Mouse (Mus musculus) midbrain, embryonic 16.5 days (tissue): ENCODE results near the gene Ttll4. TPM values are rescaled to one million over a fixed set of nuclear protein-coding genes. Genes with fewer than 3 reads are reported as not detected.

Experiments used
- ATAC-seq: fragments of 200-750 bp; cut with Nextera tagmentation; 2 replicates; pipeline ENCODE4 v1.8.0; 2017; ENCODE audit warnings: moderate TSS enrichment
- H3K27ac ChIP-seq: fragments of 300-500 bp; sonication (generic); 2 replicates; pipeline ENCODE4 v1.5.1; 2014; ENCODE audit warnings: mild to moderate bottlenecking, low read length, mixed read lengths
- H3K27me3 ChIP-seq: fragments of 300-500 bp; sonication (generic); 2 replicates; pipeline ENCODE4 v1.6.1; 2014; ENCODE audit warnings: low read depth, low read length, mixed read lengths; ENCODE audit not compliant: control insufficient read depth, insufficient read depth
- H3K36me3 ChIP-seq: fragments of 300-500 bp; sonication (generic); 2 replicates; pipeline ENCODE4 v1.6.1; 2014; ENCODE audit warnings: mild to moderate bottlenecking, low read length, moderate library complexity, mixed read lengths; ENCODE audit not compliant: control insufficient read depth, insufficient read depth
- H3K4me1 ChIP-seq: fragments of 300-500 bp; sonication (generic); 2 replicates; pipeline ENCODE4 v1.6.1; 2014; ENCODE audit warnings: mild to moderate bottlenecking, low read length, mixed read lengths; ENCODE audit not compliant: control insufficient read depth, insufficient read depth
- H3K4me2 ChIP-seq: fragments of 300-500 bp; sonication (generic); 2 replicates; pipeline ENCODE4 v1.6.1; 2014; ENCODE audit warnings: mild to moderate bottlenecking, low read length, mixed read lengths
- H3K4me3 ChIP-seq: fragments of 300-500 bp; sonication (generic); 2 replicates; pipeline ENCODE4 v1.5.1; 2014; ENCODE audit warnings: low read depth, mild to moderate bottlenecking, low read length, moderate library complexity, mixed read lengths
- H3K9ac ChIP-seq: fragments of 300-500 bp; sonication (generic); 2 replicates; pipeline ENCODE4 v1.6.1; 2014; ENCODE audit warnings: low read depth, low read length, mixed read lengths
- H3K9me3 ChIP-seq: fragments of 300-500 bp; sonication (generic); replicated peaks from 2 replicates; pipeline ENCODE4 v1.6.1; 2014; ENCODE audit warnings: mild to moderate bottlenecking, low read length, mixed read lengths; ENCODE audit not compliant: control insufficient read depth, poor library complexity, severe bottlenecking
- WGBS: fragments of 180-500 bp; shearing (Covaris S2); extraction: QIAGEN DNeasy Blood & Tissue Kit; methylation state at CpG from one replicate; pipeline ENCODE4 v1.1.7; 2014; 5-methylcytosine and 5-hydroxymethylcytosine counted together
- polyA plus RNA-seq: library from polyadenylated mRNA; unstranded; fragments of >200 nt; fragmentation: Nextera tagmentation; extraction: Ambion mirVana; gene quantifications from 2 replicates; pipeline ENCODE4 v1.2.1, GENCODE M21; 2015

Ttll4 gene
- polyA plus RNA-seq, 1 experiment from 2014 or later, result 9.9 TPM

DNA sequence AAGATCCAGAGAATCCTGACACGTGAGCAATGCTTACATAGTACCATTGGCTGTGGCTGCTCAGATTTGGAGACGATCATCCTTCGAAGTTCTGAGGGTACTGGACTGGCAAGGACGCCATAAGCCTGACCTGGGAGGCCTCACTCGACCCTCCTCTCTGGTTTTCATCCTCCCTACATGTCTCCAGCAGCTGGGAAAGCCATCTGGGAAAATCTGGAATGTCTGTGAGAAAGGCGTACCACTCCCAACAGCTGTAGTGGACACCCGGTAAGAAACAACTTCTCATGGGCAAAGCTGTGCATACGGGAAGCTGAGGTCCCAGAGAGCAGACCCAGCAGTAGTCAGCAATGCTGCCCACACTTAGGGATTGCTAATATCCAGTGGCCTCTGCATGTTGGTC lies 90.6 kb downstream of the Ttll4 start:
- Histone ChIP-seq H3K27me3 (peaks cover 6% of the 10 kb centered on the region), H3K4me2 (no peak overlapping the region), H3K4me3 (no peak overlapping the region), H3K4me1 (no peaks in the 10 kb centered on the region), H3K9ac (no peak overlapping the region), H3K9me3 (no peaks in the 10 kb centered on the region), H3K36me3 (no peaks in the 10 kb centered on the region), H3K27ac (no peak overlapping the region)
- no peak for ATAC-seq
- 81% methylated on average over 8 of the region's 8 CpGs for WGBS

DNA sequence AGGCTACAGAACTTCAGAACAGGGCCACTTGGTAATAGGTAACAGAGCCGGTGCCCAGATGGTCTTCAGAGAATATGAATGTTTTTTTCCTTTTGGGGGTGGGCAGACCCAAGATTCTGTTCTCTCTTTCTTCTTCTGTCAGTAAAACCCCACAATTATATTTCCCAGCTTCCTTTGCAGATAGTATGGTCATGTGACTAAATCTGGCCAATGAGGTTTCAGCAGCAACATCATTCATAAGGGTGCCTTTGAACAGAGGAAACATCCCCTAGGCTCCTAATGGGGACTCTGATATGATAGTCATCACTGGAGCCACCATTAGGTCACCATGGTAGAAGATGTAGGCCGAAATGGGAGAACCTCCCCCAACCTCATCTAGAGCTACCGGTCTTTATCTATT lies 91.3 kb downstream of the Ttll4 start:
- Histone ChIP-seq H3K9ac (no peak overlapping the region), H3K36me3 (no peaks in the 10 kb centered on the region), H3K27ac (no peak overlapping the region), H3K4me1 (no peaks in the 10 kb centered on the region), H3K9me3 (no peaks in the 10 kb centered on the region), H3K4me3 (no peak overlapping the region), H3K27me3 (peaks cover 2% of the 10 kb centered on the region; the same call in 1 of the 2 replicates), H3K4me2 (no peak overlapping the region)
- WGBS, result 94% methylated on average over 3 of the region's 3 CpGs
- no peak for ATAC-seq

Other genes with a start within 250 kb of the Ttll4 start
- gene Cnot9, start 155.7 kb upstream of the Ttll4 start, polyA plus RNA-seq, result 47.7 and 48.9 TPM in 2 replicates
- gene Plcd4, start 118.9 kb upstream of the Ttll4 start, polyA plus RNA-seq, result 7.4 and 7.5 TPM in 2 replicates
- 27.3 and 28.1 TPM in 2 replicates for gene Usp37, start 117.5 kb upstream of the Ttll4 start, polyA plus RNA-seq
- 7.6 and 8.8 TPM in 2 replicates for gene Zfp142, start 73.5 kb upstream of the Ttll4 start, polyA plus RNA-seq
- gene Bcs1l, start 73.5 kb upstream of the Ttll4 start, polyA plus RNA-seq, result 23.1 and 23.2 TPM in 2 replicates
- gene Rnf25, start 60.3 kb upstream of the Ttll4 start, polyA plus RNA-seq, result 45.1 and 48.5 TPM in 2 replicates
- gene Stk36, start 60.3 kb upstream of the Ttll4 start, polyA plus RNA-seq, result 19.1 and 25.3 TPM in 2 replicates
- gene Cyp27a1, start 51.8 kb downstream of the Ttll4 start, polyA plus RNA-seq, result 1.8 and 2.8 TPM in 2 replicates
- gene Prkag3, start 87.5 kb downstream of the Ttll4 start, polyA plus RNA-seq, result not detected in 2 replicates
- gene Wnt6, start 110.1 kb downstream of the Ttll4 start, polyA plus RNA-seq, result 3.6 and 4.2 TPM in 2 replicates
- gene Wnt10a, start 129.8 kb downstream of the Ttll4 start, polyA plus RNA-seq, result 0.10 and 0.47 TPM in 2 replicates
- gene Cdk5r2, start 193.2 kb downstream of the Ttll4 start, polyA plus RNA-seq, result 8.1 and 9.7 TPM in 2 replicates
- gene Fev, start 223.7 kb downstream of the Ttll4 start, polyA plus RNA-seq, result 1.6 and 2.9 TPM in 2 replicates
- gene Cryba2, start 231.4 kb downstream of the Ttll4 start, polyA plus RNA-seq, result 0.45 and 0.51 TPM in 2 replicates